Mouse (Mus musculus) embryonic fibroblast, embryonic 13.5 days (primary cell): ENCODE measurements at regions not wholly inside any gene's neighbourhood (a gene's known extent, or its start where the extent isn't known, plus 50 kb on each side); places are given as distances from the start of the nearest gene placed in this dataset.

Experiments
- CTCF ChIP-seq: IDR thresholded peaks from 2 replicates; pipeline ENCODE4 v1.5.1; 2011; ENCODE audit warnings: mild to moderate bottlenecking, control low read depth, low read length, moderate library complexity, borderline replicate concordance; ENCODE audit not compliant: insufficient read depth
- POLR2A ChIP-seq: IDR thresholded peaks from 2 replicates; pipeline ENCODE4 v1.6.1; 2011; ENCODE audit warnings: low read depth, mild to moderate bottlenecking, control low read depth, low read length, moderate library complexity

DNA sequence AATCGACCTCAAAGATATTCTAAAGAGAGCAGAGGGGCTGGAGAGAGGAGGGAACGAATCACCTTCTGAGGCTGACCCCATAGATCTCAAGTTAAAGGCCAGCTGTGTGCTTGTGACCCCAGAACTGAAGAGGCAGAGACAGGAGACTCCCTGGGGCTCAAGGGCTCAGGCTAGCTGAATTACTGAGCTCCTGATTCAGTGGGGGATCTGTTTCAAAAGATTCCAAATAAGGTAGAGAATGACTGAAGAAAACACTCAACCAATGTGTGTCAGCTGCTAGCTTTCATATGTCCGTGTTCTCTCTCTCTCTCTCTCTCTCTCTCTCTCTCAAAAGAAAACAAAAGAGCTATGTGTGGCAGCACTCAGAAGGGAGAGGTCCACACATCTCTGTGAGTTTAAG lies 70.0 kb upstream of the Gli2 start:
- no peak for TF ChIP-seq CTCF
- TF ChIP-seq POLR2A: no peak
